Mouse (Mus musculus) limb, embryonic 11.5 days (tissue): ENCODE measurements around the gene Wnt5b. TPM values are rescaled to one million over a fixed set of nuclear protein-coding genes. Genes with fewer than 3 reads are reported as not detected.

Experiments used
- ATAC-seq: fragments of 200-750 bp; cut with Nextera tagmentation; 2 replicates; pipeline ENCODE4 v1.8.0; 2017; ENCODE audit warnings: low read depth; ENCODE audit not compliant: insufficient number of reproducible peaks, low FRiP score, low TSS enrichment
- DNase-seq: peaks from one replicate; pipeline ENCODE4 v3.0.0-alpha.2; 2015; ENCODE audit warnings: low spot score
- H3K27ac ChIP-seq: fragments of 300-500 bp; sonication (generic); replicated peaks from 2 replicates; pipeline ENCODE4 v1.5.1; 2014; ENCODE audit warnings: low read depth, mild to moderate bottlenecking, low read length
- H3K27me3 ChIP-seq: fragments of 300-500 bp; sonication (generic); 2 replicates; pipeline ENCODE4 v1.6.1; 2014; ENCODE audit warnings: mild to moderate bottlenecking, low read length, mixed read lengths; ENCODE audit not compliant: control insufficient read depth, insufficient read depth
- H3K36me3 ChIP-seq: fragments of 300-500 bp; sonication (generic); 2 replicates; pipeline ENCODE4 v1.6.1; 2014; ENCODE audit warnings: mild to moderate bottlenecking, low read length, moderate library complexity, mixed read lengths; ENCODE audit not compliant: control insufficient read depth, insufficient read depth
- H3K4me1 ChIP-seq: fragments of 300-500 bp; sonication (generic); 2 replicates; pipeline ENCODE4 v1.6.1; 2014; ENCODE audit warnings: low read length, mixed read lengths; ENCODE audit not compliant: control insufficient read depth, insufficient read depth
- H3K4me2 ChIP-seq: fragments of 300-500 bp; sonication (generic); 2 replicates; pipeline ENCODE4 v1.6.1; 2014; ENCODE audit warnings: low read depth, mild to moderate bottlenecking, moderate library complexity; ENCODE audit not compliant: severe bottlenecking
- H3K4me3 ChIP-seq: fragments of 300-500 bp; sonication (generic); 2 replicates; pipeline ENCODE4 v1.5.1; 2014; ENCODE audit warnings: low read depth, low read length
- H3K9ac ChIP-seq: fragments of 300-500 bp; sonication (generic); 2 replicates; pipeline ENCODE4 v1.6.1; 2014; ENCODE audit warnings: mild to moderate bottlenecking, low read length
- H3K9me3 ChIP-seq: fragments of 300-500 bp; sonication (generic); 2 replicates; pipeline ENCODE4 v1.6.1; 2016; ENCODE audit warnings: low read length; ENCODE audit not compliant: control insufficient read depth
- WGBS: fragments of 180-500 bp; shearing (Covaris S2); extraction: QIAGEN DNeasy Blood & Tissue Kit; methylation state at CpG from one replicate; pipeline ENCODE4 v1.1.7; 2014; 5-methylcytosine and 5-hydroxymethylcytosine counted together
- polyA plus RNA-seq: library from polyadenylated mRNA; unstranded; fragments of >200 nt; fragmentation: Nextera tagmentation; extraction: Ambion mirVana; gene quantifications from 2 replicates; pipeline ENCODE4 v1.2.1, GENCODE M21; 2014

Wnt5b gene
- polyA plus RNA-seq, 1 experiment from 2014 or later = 17.1 TPM

DNA sequence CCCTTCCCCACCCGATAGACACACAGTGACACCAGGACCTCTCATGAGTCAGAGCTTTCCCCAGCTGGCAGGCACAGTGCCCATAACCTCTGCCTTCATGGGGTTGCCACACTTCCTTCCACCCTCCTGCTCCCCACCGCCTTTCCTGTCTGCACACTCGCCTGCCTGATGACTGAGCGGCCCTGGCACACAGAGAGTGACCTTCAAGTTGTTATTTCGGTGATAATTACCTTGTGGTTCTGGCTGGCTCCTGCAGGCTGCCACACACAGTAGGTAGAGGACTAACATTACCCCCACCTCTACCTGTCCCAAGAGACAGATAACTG, 147.9 kb downstream of the Wnt5b start:
- no peaks in the 10 kb centered on the region for H3K4me1 ChIP-seq
- DNase-seq (no peak), ATAC-seq (no peak)
- 64% methylated on average over 5 of the region's 5 CpGs for WGBS
- no peak overlapping the region for H3K9ac ChIP-seq
- no peak overlapping the region for H3K4me3 ChIP-seq
- H3K4me2 ChIP-seq = no peak overlapping the region
- no peaks in the 10 kb centered on the region for H3K9me3 ChIP-seq
- H3K36me3 ChIP-seq = no peaks in the 10 kb centered on the region
- H3K27ac ChIP-seq = no peak overlapping the region
- no peaks in the 10 kb centered on the region for H3K27me3 ChIP-seq

DNA sequence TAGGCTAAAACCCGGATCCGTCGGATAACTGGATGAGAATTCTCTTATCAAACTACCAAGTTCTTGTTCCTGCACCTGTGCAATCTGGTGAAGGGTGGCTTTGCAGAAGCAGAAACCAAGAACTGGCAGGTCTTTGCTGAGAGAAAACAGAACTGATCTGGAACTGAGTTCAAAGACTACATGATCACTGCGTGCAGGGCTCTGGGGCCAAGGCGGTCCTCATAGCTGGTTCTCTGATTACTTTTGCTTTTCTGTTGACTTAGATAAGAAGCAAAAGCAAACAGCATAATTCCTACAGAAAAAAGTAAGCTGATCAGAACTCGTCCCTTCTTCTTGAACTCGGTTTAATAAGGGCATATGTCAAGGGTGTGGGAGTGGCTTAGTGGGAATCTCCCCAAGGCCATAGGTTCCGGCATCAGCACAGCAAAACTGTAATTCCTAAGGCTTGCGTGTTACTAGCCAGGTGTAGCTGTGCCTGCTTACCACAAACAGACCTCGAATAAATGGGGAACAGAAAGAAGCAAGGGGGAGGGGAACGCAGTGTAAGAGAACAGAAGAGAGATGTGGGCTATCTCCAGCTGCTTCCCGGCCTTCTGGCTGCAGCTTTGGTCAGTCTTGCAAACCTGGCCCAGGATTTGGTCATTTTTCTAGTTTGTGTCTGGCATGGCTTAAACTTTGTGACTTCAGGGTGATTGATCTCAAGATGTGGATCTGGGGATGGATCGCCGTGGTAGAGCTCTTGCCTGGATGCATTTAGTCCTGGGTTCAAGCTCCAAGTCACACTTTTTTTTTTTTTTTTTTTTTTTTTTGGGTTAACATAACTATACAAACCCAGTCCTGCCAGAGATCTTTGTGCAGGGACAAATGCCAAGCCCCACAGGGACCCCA, 148.5 kb downstream of the Wnt5b start:
- H3K36me3 ChIP-seq = no peaks in the 10 kb centered on the region
- no peak overlapping the region for H3K4me3 ChIP-seq
- no peaks in the 10 kb centered on the region for H3K27me3 ChIP-seq
- no peak overlapping the region for H3K27ac ChIP-seq
- H3K9me3 ChIP-seq = no peaks in the 10 kb centered on the region
- no peak for DNase-seq
- no peak for ATAC-seq
- WGBS = 84% methylated on average over 14 of the region's 14 CpGs
- H3K9ac ChIP-seq = no peak overlapping the region
- no peak overlapping the region for H3K4me2 ChIP-seq
- H3K4me1 ChIP-seq = no peaks in the 10 kb centered on the region

DNA sequence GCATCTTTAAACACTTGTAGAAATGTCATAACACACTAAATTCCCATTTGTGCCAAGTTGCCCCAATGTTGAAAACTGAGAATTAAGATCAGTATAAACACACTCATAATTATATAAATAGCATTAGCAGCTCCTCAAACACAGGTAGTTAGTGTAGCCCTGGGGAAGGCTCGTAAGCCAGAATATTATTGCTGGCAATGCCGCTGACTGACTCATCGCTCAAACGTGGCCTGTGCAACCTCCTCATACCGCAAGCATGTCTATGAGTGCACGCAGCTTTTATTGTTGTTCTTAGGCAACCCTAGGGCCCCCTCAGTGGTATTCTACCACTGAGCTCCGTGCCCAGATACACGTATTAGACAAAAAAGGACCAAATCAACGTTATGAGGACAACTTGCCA, 151.3 kb downstream of the Wnt5b start:
- Histone ChIP-seq H3K4me1 (no peaks in the 10 kb centered on the region), H3K27ac (no peak overlapping the region), H3K36me3 (no peaks in the 10 kb centered on the region), H3K9me3 (no peaks in the 10 kb centered on the region), H3K4me3 (no peak overlapping the region), H3K9ac (no peak overlapping the region), H3K4me2 (no peak overlapping the region), H3K27me3 (no peaks in the 10 kb centered on the region)
- DNase-seq (no peak), ATAC-seq (no peak)
- 87% methylated on average over 9 of the region's 9 CpGs for WGBS

DNA sequence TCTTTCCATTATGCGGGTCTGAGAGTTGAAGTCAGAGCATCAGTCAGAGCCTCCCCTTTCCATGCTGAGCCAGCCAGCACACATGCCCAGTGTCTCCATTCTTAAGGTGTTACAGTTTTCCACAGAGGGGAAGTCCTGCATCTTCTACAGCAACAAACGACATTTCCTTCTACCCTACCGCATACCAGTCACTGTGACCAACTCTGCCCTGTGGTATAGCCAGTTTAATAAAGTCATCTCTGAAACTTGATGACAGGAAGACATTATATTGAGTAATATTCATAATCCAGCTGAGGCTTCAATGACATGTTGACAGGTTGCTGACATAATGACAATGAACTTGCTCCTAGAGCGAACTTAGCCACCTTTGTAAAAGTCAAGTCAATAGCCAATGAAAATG, 153.4 kb downstream of the Wnt5b start:
- 91% methylated on average over 4 of the region's 4 CpGs for WGBS
- no peak for DNase-seq
- 0 out of 2 replicates have a peak, but pooled peaks cover 2% of the 10 kb centered on the region for H3K4me1 ChIP-seq
- no peaks in the 10 kb centered on the region for H3K27me3 ChIP-seq
- H3K4me2 ChIP-seq = no peak overlapping the region
- no peaks in the 10 kb centered on the region for H3K9me3 ChIP-seq
- no peak for ATAC-seq
- no peaks in the 10 kb centered on the region for H3K36me3 ChIP-seq
- no peak overlapping the region for H3K9ac ChIP-seq
- no peak overlapping the region for H3K4me3 ChIP-seq
- H3K27ac ChIP-seq = no peak overlapping the region

DNA sequence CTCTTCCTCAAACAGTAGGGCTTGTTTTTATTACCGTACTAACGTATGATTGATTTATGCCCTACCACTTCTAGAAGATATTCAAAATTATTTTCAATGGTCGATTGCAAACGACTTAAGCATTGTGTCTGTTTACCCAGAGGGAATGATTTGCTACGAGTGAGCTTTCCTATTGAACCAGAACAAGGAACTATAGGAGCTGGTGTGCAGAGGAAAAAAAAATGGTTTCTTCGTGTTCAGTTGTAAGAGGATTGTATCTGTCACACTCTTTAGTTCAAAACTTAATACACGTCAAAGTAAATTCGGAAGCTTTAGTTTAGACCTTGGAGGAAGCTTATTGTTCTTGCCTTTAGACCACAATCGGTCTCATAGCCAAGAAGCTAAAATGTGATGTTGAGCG, 155.1 kb downstream of the Wnt5b start:
- DNase-seq (no peak), ATAC-seq (0 out of 2 replicates have a peak, but pooled peaks have one; percentile 8)
- 31% methylated on average over 10 of the region's 10 CpGs for WGBS
- H3K9me3 ChIP-seq = no peaks in the 10 kb centered on the region
- H3K27ac ChIP-seq = no peak overlapping the region
- no peaks in the 10 kb centered on the region for H3K27me3 ChIP-seq
- H3K36me3 ChIP-seq = no peaks in the 10 kb centered on the region
- peak overlapping the region; percentile 73 for H3K4me3 ChIP-seq
- H3K4me2 ChIP-seq = peak overlapping the region; percentile 36
- peak overlapping the region; percentile 81 for H3K9ac ChIP-seq
- 0 out of 2 replicates have a peak, but pooled peaks cover 2% of the 10 kb centered on the region for H3K4me1 ChIP-seq

- H3K36me3 ChIP-seq = no peaks in the 10 kb centered on the region
- ATAC-seq (peak; percentile 97), DNase-seq (peak; percentile 97)
- H3K4me2 ChIP-seq = peak overlapping the region; percentile 83
- peak overlapping the region; percentile 81 for H3K27ac ChIP-seq
- H3K9ac ChIP-seq = peak overlapping the region; percentile 81
- no peaks in the 10 kb centered on the region for H3K9me3 ChIP-seq
- under 1% methylated on average over 37 of the region's 53 CpGs for WGBS
- H3K27me3 ChIP-seq = no peaks in the 10 kb centered on the region
- H3K4me3 ChIP-seq = peak overlapping the region; percentile 73
- 0 out of 2 replicates have a peak, but pooled peaks cover 2% of the 10 kb centered on the region for H3K4me1 ChIP-seq
These were observed 155.5 kb downstream of the Wnt5b start for GRCm38 (mm10) chr6:119388650-119389012.

DNA sequence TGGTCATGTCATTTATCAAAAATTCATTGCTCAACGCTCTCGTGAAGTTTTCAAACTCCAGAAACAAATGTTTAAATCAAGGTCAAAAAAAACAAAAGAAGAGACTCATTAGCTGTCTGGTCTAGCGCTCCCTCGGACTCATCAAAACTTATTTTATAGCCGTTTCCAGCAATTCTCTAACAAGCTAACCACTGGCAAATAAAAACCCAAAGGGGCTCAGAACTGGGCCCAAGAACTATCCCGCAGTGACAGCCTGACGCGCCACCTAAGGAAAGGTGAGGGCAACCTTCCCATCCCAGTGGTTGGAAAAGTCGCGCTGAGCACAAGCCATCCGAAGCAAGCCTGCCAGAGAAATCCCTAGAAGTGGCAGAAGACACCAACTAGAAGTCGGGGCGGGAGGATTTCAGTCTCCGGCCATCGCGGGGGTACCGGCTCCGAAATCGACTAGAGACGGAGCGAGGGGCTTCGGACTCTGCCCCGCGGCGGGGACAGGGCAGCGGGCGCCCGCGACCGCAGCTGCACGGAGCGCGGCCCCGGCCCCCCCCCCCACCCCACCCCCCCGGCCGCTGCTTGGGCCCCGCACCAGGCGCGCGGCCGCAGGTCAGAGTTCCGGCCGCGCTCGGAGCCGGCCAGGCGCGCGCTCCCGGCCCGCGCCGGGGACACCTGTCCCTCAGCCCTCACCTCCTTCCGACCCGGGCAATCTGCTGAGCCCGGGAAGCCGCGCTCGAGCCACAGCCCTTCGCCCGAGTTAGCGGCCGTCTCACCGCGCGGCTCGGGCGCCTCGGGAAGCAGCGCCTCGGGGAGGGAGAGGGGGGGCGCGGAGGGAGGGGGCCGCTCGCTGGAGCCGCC, 156.1 kb downstream of the Wnt5b start:
- Histone ChIP-seq H3K9ac (peak overlapping the region; percentile 81), H3K27me3 (no peaks in the 10 kb centered on the region), H3K4me3 (peak overlapping the region; percentile 73), H3K27ac (peak overlapping the region; percentile 81), H3K9me3 (no peaks in the 10 kb centered on the region), H3K36me3 (no peaks in the 10 kb centered on the region), H3K4me1 (0 out of 2 replicates have a peak, but pooled peaks cover 2% of the 10 kb centered on the region), H3K4me2 (peak overlapping the region; percentile 83)
- ATAC-seq (peak; percentile 84), DNase-seq (peak; percentile 54)
- under 1% methylated on average over 43 of the region's 76 CpGs for WGBS

- H3K9ac ChIP-seq = no peak overlapping the region
- no peak for ATAC-seq
- H3K27me3 ChIP-seq = no peaks in the 10 kb centered on the region
- DNase-seq = no peak
- no peak overlapping the region for H3K27ac ChIP-seq
- 0 out of 2 replicates have a peak, but pooled peaks cover 2% of the 10 kb centered on the region for H3K4me1 ChIP-seq
- no peak overlapping the region for H3K4me2 ChIP-seq
- no peaks in the 10 kb centered on the region for H3K36me3 ChIP-seq
- H3K4me3 ChIP-seq = no peak overlapping the region
- 94% methylated on average over 1 of the region's 1 CpGs for WGBS
- H3K9me3 ChIP-seq = no peaks in the 10 kb centered on the region
These were observed 157.3 kb downstream of the Wnt5b start for GRCm38 (mm10) chr6:119386821-119387220.
